23 mouse cellular contexts compared by ENCODE assay signal in the genomic region with DNA sequence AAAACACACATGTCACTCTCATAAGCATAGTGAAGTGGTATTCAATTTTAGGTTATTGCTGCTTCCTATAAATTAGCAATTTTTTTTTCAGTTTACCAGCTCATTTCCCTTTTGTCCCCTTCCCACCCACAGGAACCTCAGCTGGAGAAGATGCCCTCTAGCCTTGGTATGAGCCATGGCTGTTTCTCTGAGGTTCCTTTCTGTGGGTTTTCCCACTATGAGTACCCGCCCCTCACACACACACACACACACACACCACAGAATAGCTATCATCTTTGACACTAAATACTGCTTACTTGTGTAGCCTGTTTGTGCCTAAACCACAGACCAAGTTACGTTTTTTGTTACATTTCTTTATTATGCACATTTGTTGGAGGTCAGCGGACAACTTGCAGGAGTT. TPM values are rescaled to one million over a fixed set of nuclear protein-coding genes. Genes with fewer than 3 reads are reported as not detected.
"Had no signal": no experiment of that assay in that cellular context is flagged by ENCODE, and none has a peak within 500 bp of the region (broad histone marks: within the 10 kb centered on the region; RNA-seq: fewer than 3 reads in every experiment).

No protein-coding gene starts in this region.

- H3K4me1 ChIP-seq: liver, embryonic 15.5 days; lung, embryonic 15.5 days; midbrain, embryonic 13.5 days; midbrain, embryonic 15.5 days; neural tube, embryonic 15.5 days had no signal

- H3K36me3 ChIP-seq: liver, embryonic 15.5 days; lung, embryonic 15.5 days; midbrain, embryonic 15.5 days had no signal

- H3K27ac ChIP-seq: liver, embryonic 15.5 days; lung, embryonic 15.5 days; midbrain, embryonic 13.5 days; midbrain, embryonic 15.5 days; neural tube, embryonic 13.5 days; neural tube, embryonic 15.5 days had no signal

- H3K9ac ChIP-seq: liver, embryonic 15.5 days; liver, postnatal 0 days; lung, embryonic 15.5 days; midbrain, embryonic 13.5 days; midbrain, embryonic 15.5 days; neural tube, embryonic 13.5 days; neural tube, embryonic 15.5 days had no signal

- ATAC-seq: liver, postnatal 0 days; lung, postnatal 0 days; midbrain, embryonic 13.5 days; midbrain, embryonic 15.5 days had no signal

- H3K4me3 ChIP-seq: liver, embryonic 15.5 days; lung, embryonic 15.5 days; megakaryocyte, embryonic 14.5 days; midbrain, embryonic 13.5 days; midbrain, embryonic 15.5 days; neural tube, embryonic 13.5 days; neural tube, embryonic 15.5 days had no signal

- DNase-seq: liver, postnatal 0 days; lung, adult 2 months; lung, postnatal 14 days; lung, postnatal 4 days; retina, postnatal 1 day; right cerebral cortex, adult 18-20 months; right cerebral cortex, postnatal 25 days; right cerebral cortex, postnatal 4 days; spleen, adult 18-20 months; thymus, adult 18-20 months; thymus, postnatal 14 days; thymus, postnatal 36 days had no signal

- H3K27me3 ChIP-seq: liver, embryonic 15.5 days; lung, embryonic 15.5 days; megakaryocyte, embryonic 14.5 days; midbrain, embryonic 13.5 days; midbrain, embryonic 15.5 days; neural tube, embryonic 13.5 days; neural tube, embryonic 15.5 days had no signal

RNA-seq across cellular contexts. Expression of gene Slc25a31, which starts 39.3 kb away (rescaled TPM):
- total RNA-seq: monocyte, adult 5-6 weeks had no signal
- polyA plus RNA-seq: small intestine, adult 2 months; stomach, embryonic 14.5 days had no signal
